ENCODE assay signal across 9 mouse cellular contexts in the genomic region with DNA sequence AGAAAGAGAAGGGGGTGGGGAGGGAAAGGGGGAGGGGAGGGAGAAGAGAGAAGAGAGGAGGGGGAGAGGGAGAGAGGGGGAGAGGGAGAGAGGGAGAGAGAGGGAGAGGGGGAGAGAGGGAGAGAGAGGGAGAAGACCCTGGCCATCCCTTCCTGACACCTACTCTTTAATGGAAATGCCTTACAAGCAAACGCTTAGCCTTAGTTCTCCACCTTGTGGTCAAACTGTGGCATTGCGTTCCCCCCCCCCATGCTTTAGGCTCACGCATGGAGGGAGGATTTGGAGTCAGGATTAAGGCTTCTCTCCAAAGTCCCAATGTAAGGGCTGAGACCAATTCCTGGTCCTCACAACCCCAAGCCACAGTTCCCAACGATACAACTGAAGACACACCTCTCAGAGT. TPM values are rescaled to one million over a fixed set of nuclear protein-coding genes. Genes with fewer than 3 reads are reported as not detected.
A peak's percentile ranks its signal among the peaks of the same experiment; 100 is the strongest.
DNase-seq lines count a peak whose midpoint lies in the region; ATAC-seq and TF ChIP-seq lines count a peak whose summit lies in the region.
"Had no signal": no experiment of that assay in that cellular context is flagged by ENCODE, and none has a peak within 500 bp of the region (broad histone marks: within the 10 kb centered on the region; RNA-seq: fewer than 3 reads in every experiment).

No protein-coding gene starts in this region.

- no peaks in the 10 kb centered on the region for H3K9me3 ChIP-seq in heart, embryonic 11.5 days (replicated peaks; ENCODE audit: control insufficient read depth, low read length)
- H3K9me3 ChIP-seq: limb, embryonic 13.5 days had no signal

- H3K9ac ChIP-seq in heart, embryonic 11.5 days (ENCODE audit: low read depth, low read length): no peak overlapping the region
- H3K9ac ChIP-seq: limb, embryonic 13.5 days had no signal

- peak; percentile 47; the same call in 1 of the 2 replicates for TF ChIP-seq CTCF in bone marrow macrophage, adult 2 months (IDR thresholded peaks at IDR 0.05; ENCODE audit: low read depth, low read length)

- peak; percentile 38 for DNase-seq in heart, postnatal 4 days
- peak; percentile 41 for DNase-seq in CD4-positive helper T cell, adult 2 months (ENCODE audit: low read depth, low spot score)
- DNase-seq in ovary, adult 18-20 months (ENCODE audit: low spot score): no peak
- DNase-seq in gastrocnemius, adult 8-10 months (ENCODE audit: low spot score in 2 of 2): no peak

- no peak for ATAC-seq in heart, embryonic 11.5 days (replicated peaks; ENCODE audit: insufficient number of reproducible peaks, low FRiP score, low TSS enrichment)
- peak; percentile 64 to 73; a peak in 3 of 4 replicates for ATAC-seq in hematopoietic stem cell, adult 5-6 weeks (replicated peaks in 1 of 2; ENCODE audit: insufficient read depth in 1 of 2, low FRiP score in 2 of 2, low TSS enrichment in 1 of 2, low read depth in 1 of 2, poor library complexity in 2 of 2, severe bottlenecking in 2 of 2)
- peak; percentile 77 for ATAC-seq in megakaryocyte-erythroid progenitor cell, adult 5-6 weeks (replicated peaks; ENCODE audit: low FRiP score, low TSS enrichment, poor library complexity, severe bottlenecking)

- no peak overlapping the region for H3K4me2 ChIP-seq in heart, embryonic 11.5 days
- H3K4me2 ChIP-seq: limb, embryonic 13.5 days had no signal

- TF ChIP-seq POLR2A in bone marrow macrophage, adult 2 months (IDR thresholded peaks at IDR 0.05; ENCODE audit: borderline replicate concordance, low read depth, low read length): no peak

- H3K4me3 ChIP-seq in heart, embryonic 11.5 days (ENCODE audit: low read depth, low read length): no peak overlapping the region
- no peak overlapping the region for H3K4me3 ChIP-seq in bone marrow macrophage, adult 2 months (ENCODE audit: insufficient read depth, low read length)
- H3K4me3 ChIP-seq: limb, embryonic 13.5 days had no signal

- H3K27ac ChIP-seq in heart, embryonic 11.5 days (ENCODE audit: low read depth, low read length): no peak overlapping the region
- H3K27ac ChIP-seq in bone marrow macrophage, adult 2 months (ENCODE audit: insufficient read depth, low read depth, low read length): no peak overlapping the region
- H3K27ac ChIP-seq: limb, embryonic 13.5 days had no signal

- H3K4me1 ChIP-seq in heart, embryonic 11.5 days (ENCODE audit: control insufficient read depth, insufficient read depth, low read length): peaks cover 4% of the 10 kb centered on the region; the same call in 1 of the 2 replicates
- peaks cover 10% of the 10 kb centered on the region for H3K4me1 ChIP-seq in bone marrow macrophage, adult 2 months (ENCODE audit: control insufficient read depth, insufficient read depth, low read length)

- no peaks in the 10 kb centered on the region for H3K27me3 ChIP-seq in heart, embryonic 11.5 days (ENCODE audit: control insufficient read depth, insufficient read depth, low read length)
- H3K27me3 ChIP-seq: limb, embryonic 13.5 days had no signal

- 5% methylated on average over 4 of the region's 4 CpGs for WGBS in heart, embryonic 11.5 days (ENCODE audit: insufficient replicate concordance)

- H3K36me3 ChIP-seq in heart, embryonic 11.5 days (ENCODE audit: control insufficient read depth, insufficient read depth, low read length): no peaks in the 10 kb centered on the region
- H3K36me3 ChIP-seq: limb, embryonic 13.5 days had no signal

RNA-seq across cellular contexts. Expression of gene Fam209, which starts 29.0 kb away (rescaled TPM):
- under 1 TPM in 1 of 2 experiments, not detected in 1; 0.55 TPM for total RNA-seq in heart, postnatal 4 days (2021)
- 0.24 and 0.68 TPM in 2 replicates for polyA plus RNA-seq in heart, embryonic 11.5 days (2014; fragmentation: Nextera tagmentation; extraction: Ambion mirVana)
- polyA plus RNA-seq in bone marrow macrophage, adult 2 months (2012; ENCODE audit: insufficient read depth, insufficient read length, missing spikeins): 1.6 TPM in 1 of 2 replicates, not detected in the other
- total RNA-seq in hematopoietic stem cell, adult 5-6 weeks (2017): 3.1 and 3.4 TPM in 2 replicates
- 2.8 TPM in 1 of 2 replicates, not detected in the other for total RNA-seq in megakaryocyte-erythroid progenitor cell, adult 5-6 weeks (2014; fragmentation: Nextera tagmentation)
- 0.95 and 6.7 TPM in 2 replicates for total RNA-seq in megakaryocyte-erythroid progenitor cell, adult 5-6 weeks (2017)
- 1 to 10 TPM in 1 of 4 experiments, not detected in 3; 1.0 TPM for total RNA-seq in gastrocnemius, adult 8-10 months (2022)

RNA-seq across cellular contexts. Expression of gene Gcnt7, which starts 42.9 kb away (rescaled TPM):
- total RNA-seq in heart, postnatal 4 days (2021): not detected
- polyA plus RNA-seq in heart, embryonic 11.5 days (2014; fragmentation: Nextera tagmentation; extraction: Ambion mirVana): 0.80 and 0.87 TPM in 2 replicates
- not detected in 2 replicates for polyA plus RNA-seq in bone marrow macrophage, adult 2 months (2012; ENCODE audit: insufficient read depth, insufficient read length, missing spikeins)
- total RNA-seq in hematopoietic stem cell, adult 5-6 weeks (2017): 0.13 and 0.15 TPM in 2 replicates
- total RNA-seq in megakaryocyte-erythroid progenitor cell, adult 5-6 weeks (2014; fragmentation: Nextera tagmentation): not detected in 2 replicates
- not detected in 2 replicates for total RNA-seq in megakaryocyte-erythroid progenitor cell, adult 5-6 weeks (2017)
- total RNA-seq in gastrocnemius, adult 8-10 months (2022): not detected

RNA-seq across cellular contexts. Expression of gene Tfap2c, which starts 48.1 kb away (rescaled TPM):
- total RNA-seq in heart, postnatal 4 days (2021): not detected
- polyA plus RNA-seq in heart, embryonic 11.5 days (2014; fragmentation: Nextera tagmentation; extraction: Ambion mirVana): 0.21 and 0.30 TPM in 2 replicates
- polyA plus RNA-seq in bone marrow macrophage, adult 2 months (2012; ENCODE audit: insufficient read depth, insufficient read length, missing spikeins): not detected in 2 replicates
- not detected in 2 replicates for total RNA-seq in hematopoietic stem cell, adult 5-6 weeks (2017)
- total RNA-seq in megakaryocyte-erythroid progenitor cell, adult 5-6 weeks (2014; fragmentation: Nextera tagmentation): not detected in 2 replicates
- not detected in 2 replicates for total RNA-seq in megakaryocyte-erythroid progenitor cell, adult 5-6 weeks (2017)
- total RNA-seq in gastrocnemius, adult 8-10 months (2022): not detected

Comparison
In these comparisons a context has a peak if more than half of its experiments do, and no peak if none do; other contexts are left out.
1. DNase-seq: peak in heart, postnatal 4 days (single experiment) and CD4-positive helper T cell, adult 2 months (single experiment); none in ovary, adult 18-20 months (single experiment) and gastrocnemius, adult 8-10 months (0 of 2).